Mouse (Mus musculus): Measurements from ENCODE around the gene Lnpep.

GRCm38 (mm10) chr17:17499278-17499677, 125.6 kb downstream of the Lnpep start:
- TF ChIP-seq CTCF (IDR thresholded peaks at IDR 0.05; ENCODE audit: low read depth): no peak
- no peak for TF ChIP-seq EP300 (IDR thresholded peaks at IDR 0.05; ENCODE audit: low read depth)

Measured in heart, postnatal 0 days (tissue).